Mouse (Mus musculus): Measurements from ENCODE around the gene Tmc3.

Gene Tmc3

GRCm38 (mm10) chr7:83598997-83599912 is 14.5 kb downstream of the Tmc3 start:
- no peak for DNase-seq (ENCODE audit: inconsistent age in 2 of 2, low spot score in 1 of 2)

GRCm38 (mm10) chr7:83599913-83600286 is 15.2 kb downstream of the Tmc3 start:
- peak; percentile 49 to 73 for DNase-seq (ENCODE audit: inconsistent age in 2 of 2, low spot score in 1 of 2)

- DNase-seq (ENCODE audit: inconsistent age in 2 of 2, low spot score in 1 of 2), result no peak
Observed at GRCm38 (mm10) chr7:83604180-83604944, 19.6 kb downstream of the Tmc3 start.

GRCm38 (mm10) chr7:83606796-83607195 is 22.1 kb downstream of the Tmc3 start:
- DNase-seq (ENCODE audit: inconsistent age in 2 of 2, low spot score in 1 of 2), result no peak

- no peak for DNase-seq (ENCODE audit: inconsistent age in 2 of 2, low spot score in 1 of 2)
Observed at GRCm38 (mm10) chr7:83609891-83610290, 25.2 kb downstream of the Tmc3 start.

- no peak for DNase-seq (ENCODE audit: inconsistent age in 2 of 2, low spot score in 1 of 2)
Observed at GRCm38 (mm10) chr7:83611886-83612285, 27.2 kb downstream of the Tmc3 start.

- DNase-seq (ENCODE audit: inconsistent age in 2 of 2, low spot score in 1 of 2), result no peak
Observed at GRCm38 (mm10) chr7:83615272-83615671, 30.5 kb downstream of the Tmc3 start.

- no peak for DNase-seq (ENCODE audit: inconsistent age in 2 of 2, low spot score in 1 of 2)
Observed at GRCm38 (mm10) chr7:83615815-83616214, 31.1 kb downstream of the Tmc3 start.

- no peak for DNase-seq (ENCODE audit: inconsistent age in 2 of 2, low spot score in 1 of 2)
Observed at GRCm38 (mm10) chr7:83616268-83616667, 31.5 kb downstream of the Tmc3 start.

- DNase-seq (ENCODE audit: inconsistent age in 2 of 2, low spot score in 1 of 2), result no peak
Observed at GRCm38 (mm10) chr7:83618709-83619108, 34.0 kb downstream of the Tmc3 start.

- peak; percentile 68 to 82 for DNase-seq (ENCODE audit: inconsistent age in 2 of 2, low spot score in 1 of 2)
Observed at GRCm38 (mm10) chr7:83622582-83622981, 37.9 kb downstream of the Tmc3 start.

GRCm38 (mm10) chr7:83624065-83624464 is 39.3 kb downstream of the Tmc3 start:
- peak; percentile 77 to 89 for DNase-seq (ENCODE audit: inconsistent age in 2 of 2, low spot score in 1 of 2)

- peak; percentile 55 to 59 for DNase-seq (ENCODE audit: inconsistent age in 2 of 2, low spot score in 1 of 2)
Observed at GRCm38 (mm10) chr7:83626557-83627257, 42.0 kb downstream of the Tmc3 start.

- DNase-seq (ENCODE audit: inconsistent age in 2 of 2, low spot score in 1 of 2), result no peak
Observed at GRCm38 (mm10) chr7:83627369-83627768, 42.6 kb downstream of the Tmc3 start.

- no peak for DNase-seq (ENCODE audit: inconsistent age in 2 of 2, low spot score in 1 of 2)
Observed at GRCm38 (mm10) chr7:83631073-83631827, 46.5 kb downstream of the Tmc3 start.

GRCm38 (mm10) chr7:83631828-83632681 is 47.3 kb downstream of the Tmc3 start, which contains the start of gene Stard5:
Stard5 (plus strand) TSS chr7:83631959.
- DNase-seq (ENCODE audit: inconsistent age in 2 of 2, low spot score in 1 of 2), result peak; percentile 96 to 98

- no peak for DNase-seq (ENCODE audit: inconsistent age in 2 of 2, low spot score in 1 of 2)
Observed at GRCm38 (mm10) chr7:83632682-83633120, 48.0 kb downstream of the Tmc3 start.

GRCm38 (mm10) chr7:83633856-83634255 is 49.1 kb downstream of the Tmc3 start:
- no peak for DNase-seq (ENCODE audit: inconsistent age in 2 of 2, low spot score in 1 of 2)

GRCm38 (mm10) chr7:83635726-83636125 is 51.0 kb downstream of the Tmc3 start:
- DNase-seq (ENCODE audit: inconsistent age in 2 of 2, low spot score in 1 of 2), result no peak

- no peak for DNase-seq (ENCODE audit: inconsistent age in 2 of 2, low spot score in 1 of 2)
Observed at GRCm38 (mm10) chr7:83636425-83636824, 51.7 kb downstream of the Tmc3 start.
